Mouse (Mus musculus) CD4-positive helper T cell, adult 2 months (primary cell): Measurements from ENCODE around the gene Ly6g6e.
"Not testable (repeated sequence)": the region's sequence is repeated elsewhere in the genome, so short reads cannot be mapped to it uniquely, and the experiment has no call there.

Experiments
- DNase-seq: peaks from one replicate; pipeline ENCODE4 v3.0.0-alpha.2; 2012; ENCODE audit warnings: low read depth, missing footprints, low spot score

Ly6g6e gene

GRCm38 (mm10) chr17:35076507-35077176 is at the start of gene Ly6g6e:
TSS of gene Ly6g6e (plus strand) at chr17:35076902.
- DNase-seq = no peak

- DNase-seq = no peak
Measured at GRCm38 (mm10) chr17:35027277-35028068, 49.2 kb upstream of the Ly6g6e start, which contains the start of gene Sapcd1. TSS of gene Sapcd1 (minus strand) at chr17:35028016.

- no peak for DNase-seq
Measured at GRCm38 (mm10) chr17:35028315-35028714, 48.4 kb upstream of the Ly6g6e start.

- peak; percentile 33 for DNase-seq
Measured at GRCm38 (mm10) chr17:35029691-35030532, 46.8 kb upstream of the Ly6g6e start.

- no peak for DNase-seq
Measured at GRCm38 (mm10) chr17:35031272-35031671, 45.4 kb upstream of the Ly6g6e start.

- DNase-seq = no peak
Measured at GRCm38 (mm10) chr17:35031880-35032279, 44.8 kb upstream of the Ly6g6e start.

GRCm38 (mm10) chr17:35032323-35032870 is 44.3 kb upstream of the Ly6g6e start:
- no peak for DNase-seq

- DNase-seq = not testable (repeated sequence)
Measured at GRCm38 (mm10) chr17:35033703-35034102, 43.0 kb upstream of the Ly6g6e start.

- DNase-seq = no peak
Measured at GRCm38 (mm10) chr17:35034896-35035295, 41.8 kb upstream of the Ly6g6e start.

GRCm38 (mm10) chr17:35039121-35039873 is 37.4 kb upstream of the Ly6g6e start:
- no peak for DNase-seq

GRCm38 (mm10) chr17:35043794-35044193 is 32.9 kb upstream of the Ly6g6e start:
- no peak for DNase-seq

GRCm38 (mm10) chr17:35044904-35045806 is 31.5 kb upstream of the Ly6g6e start:
- DNase-seq = no peak

GRCm38 (mm10) chr17:35045807-35046680 is 30.7 kb upstream of the Ly6g6e start:
- no peak for DNase-seq

- DNase-seq = peak; percentile 98
Measured at GRCm38 (mm10) chr17:35046681-35047455, 29.8 kb upstream of the Ly6g6e start, which contains the start of gene Msh5. TSS of gene Msh5 (minus strand) at chr17:35046745.

- DNase-seq = peak; percentile 20
Measured at GRCm38 (mm10) chr17:35047688-35048087, 29.0 kb upstream of the Ly6g6e start.

GRCm38 (mm10) chr17:35048149-35048931 is 28.4 kb upstream of the Ly6g6e start:
- peak; percentile 79 for DNase-seq

GRCm38 (mm10) chr17:35048932-35049440 is 27.7 kb upstream of the Ly6g6e start:
- DNase-seq = peak; percentile 42
